ENCODE assay signal across 8 mouse cellular contexts in the genomic region with DNA sequence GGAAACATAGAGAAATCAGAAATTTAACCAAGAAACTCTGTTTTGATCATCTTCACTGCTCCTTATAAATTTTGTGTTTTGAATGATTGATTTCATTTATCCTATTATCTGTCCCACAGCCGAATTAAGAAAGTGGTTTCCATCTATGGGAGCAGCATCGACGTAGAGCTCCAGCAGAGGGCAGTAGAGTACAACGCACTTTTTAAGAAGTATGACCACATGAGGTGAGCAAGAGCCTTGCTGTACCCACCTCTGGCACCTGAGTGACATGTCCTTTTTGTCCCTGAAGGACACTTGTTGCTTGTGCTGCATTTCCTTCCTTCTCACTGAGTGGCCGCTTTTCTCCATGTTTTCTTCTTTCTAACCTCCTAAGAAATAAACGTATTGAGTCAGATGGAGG. TPM values are rescaled to one million over a fixed set of nuclear protein-coding genes. Genes with fewer than 3 reads are reported as not detected.
DNase-seq lines count a peak whose midpoint lies in the region; ATAC-seq lines count a peak whose summit lies in the region.

No protein-coding gene starts in this region.

- H3K4me2 ChIP-seq in midbrain, embryonic 14.5 days (ENCODE audit: low read length) = no peak overlapping the region
- H3K4me2 ChIP-seq in midbrain, embryonic 16.5 days (ENCODE audit: low read length) = no peak overlapping the region

- H3K9me3 ChIP-seq in midbrain, embryonic 14.5 days (ENCODE audit: control insufficient read depth, low read length) = no peaks in the 10 kb centered on the region
- H3K9me3 ChIP-seq in midbrain, embryonic 16.5 days (replicated peaks; ENCODE audit: control insufficient read depth, low read length, poor library complexity, severe bottlenecking) = no peaks in the 10 kb centered on the region

- no peak for ATAC-seq in midbrain, embryonic 14.5 days (ENCODE audit: low FRiP score, low TSS enrichment)
- no peak for ATAC-seq in midbrain, embryonic 16.5 days

- peaks cover 77% of the 10 kb centered on the region for H3K36me3 ChIP-seq in midbrain, embryonic 14.5 days (ENCODE audit: control insufficient read depth, insufficient read depth, low read length)
- peaks cover 36% of the 10 kb centered on the region for H3K36me3 ChIP-seq in midbrain, embryonic 16.5 days (ENCODE audit: control insufficient read depth, insufficient read depth, low read length)

- H3K27me3 ChIP-seq in midbrain, embryonic 14.5 days (ENCODE audit: control insufficient read depth, insufficient read depth, low read length) = no peaks in the 10 kb centered on the region
- H3K27me3 ChIP-seq in midbrain, embryonic 16.5 days (ENCODE audit: control insufficient read depth, insufficient read depth, low read depth, low read length) = no peaks in the 10 kb centered on the region

- no peak overlapping the region for H3K27ac ChIP-seq in midbrain, embryonic 14.5 days (replicated peaks; ENCODE audit: low read depth, low read length)
- H3K27ac ChIP-seq in midbrain, embryonic 16.5 days (ENCODE audit: low read length) = no peak overlapping the region

- intact Hi-C loops in heart, postnatal 36 days (cut with DNase I) = loop anchor here (1.0 to 10.0 kb wide), 2 partner anchors 64 to 221 kb away; a partner anchor contains a TSS
- intact Hi-C loops in left cerebral cortex, postnatal 25 days (cut with DNase I) = loop anchor here (1.0 kb wide), 1 partner anchor 64 kb away; no protein-coding TSS in a partner anchor

- H3K4me3 ChIP-seq in midbrain, embryonic 14.5 days (replicated peaks; ENCODE audit: low read depth, low read length) = no peak overlapping the region
- H3K4me3 ChIP-seq in midbrain, embryonic 16.5 days (ENCODE audit: low read depth, low read length) = no peak overlapping the region

- H3K4me1 ChIP-seq in midbrain, embryonic 14.5 days (ENCODE audit: control insufficient read depth, insufficient read depth, low read length) = no peaks in the 10 kb centered on the region
- H3K4me1 ChIP-seq in midbrain, embryonic 16.5 days (ENCODE audit: control insufficient read depth, insufficient read depth, low read length) = no peaks in the 10 kb centered on the region

- no peak overlapping the region for H3K9ac ChIP-seq in midbrain, embryonic 14.5 days (replicated peaks; ENCODE audit: low read length)
- H3K9ac ChIP-seq in midbrain, embryonic 16.5 days (ENCODE audit: low read depth, low read length) = no peak overlapping the region

- peak; percentile 88 for DNase-seq in midbrain, embryonic 14.5 days
- peak; percentile 64 for DNase-seq in adrenal gland, postnatal 10 days
- DNase-seq in embryo, embryonic 11.5 days (ENCODE audit: low read depth, low spot score) = peak; percentile 54
- peak; percentile 58 to 67 for DNase-seq in heart, postnatal 36 days
- DNase-seq in left cerebral cortex, postnatal 25 days (ENCODE audit: low spot score in 2 of 2) = peak; percentile 61 to 79
- DNase-seq in naive thymus-derived CD4-positive, alpha-beta T cell, adult 2 months (ENCODE audit: low read depth) = peak; percentile 84
- peak; percentile 49 for DNase-seq in telencephalon, adult 2 months (ENCODE audit: low read depth, low spot score)

- WGBS in midbrain, embryonic 14.5 days = 48% methylated on average over 6 of the region's 6 CpGs
- WGBS in midbrain, embryonic 16.5 days = 45% methylated on average over 6 of the region's 6 CpGs

RNA-seq across cellular contexts. Expression of a gene that starts 14.9 kb away (rescaled TPM):
- 5.7 and 6.4 TPM in 2 replicates for polyA plus RNA-seq in midbrain, embryonic 14.5 days (2014; fragmentation: Nextera tagmentation; extraction: Ambion mirVana)
- polyA plus RNA-seq in midbrain, embryonic 16.5 days (2015; fragmentation: Nextera tagmentation; extraction: Ambion mirVana) = 3.6 and 4.0 TPM in 2 replicates
- 10 to 100 TPM in 1 of 2 experiments, 1 to 10 TPM in 1; 8.0 to 11.4 TPM for total RNA-seq in adrenal gland, postnatal 10 days (2021)
- total RNA-seq in heart, postnatal 36 days (2021) = 1 to 10 TPM; 4.8 to 5.5 TPM
- 10 to 100 TPM; 33.7 to 35.1 TPM for total RNA-seq in left cerebral cortex, postnatal 25 days (2021)
